Mouse (Mus musculus) thymus, adult 2 months (tissue): ENCODE results near the gene Syne1. TPM values are rescaled to one million over a fixed set of nuclear protein-coding genes. Genes with fewer than 3 reads are reported as not detected.

Experiments used
- DNase-seq: peaks from one replicate; pipeline ENCODE4 v3.0.0; 2021
- H3K27ac ChIP-seq: fragments of 200-500 bp; 2 replicates; pipeline ENCODE4 v1.5.1; 2012; ENCODE audit warnings: low read length, control low read depth; ENCODE audit not compliant: control insufficient read depth, insufficient read depth
- H3K27me3 ChIP-seq: fragments of 200-500 bp; 2 replicates; pipeline ENCODE4 v1.6.1; 2012; ENCODE audit warnings: mild to moderate bottlenecking, low read length, moderate library complexity, mixed read lengths; ENCODE audit not compliant: control insufficient read depth, insufficient read depth
- H3K36me3 ChIP-seq: fragments of 200-500 bp; 2 replicates; pipeline ENCODE4 v1.6.1; 2012; ENCODE audit warnings: mild to moderate bottlenecking, low read length, moderate library complexity; ENCODE audit not compliant: control insufficient read depth, insufficient read depth
- H3K4me1 ChIP-seq: fragments of 200-500 bp; replicated peaks from 2 replicates; pipeline ENCODE4 v1.6.1; 2012; ENCODE audit warnings: low read length; ENCODE audit not compliant: control insufficient read depth, insufficient read depth
- H3K4me3 ChIP-seq: fragments of 200-500 bp; 2 replicates; pipeline ENCODE4 v1.5.1; 2012; ENCODE audit warnings: mild to moderate bottlenecking, low read length, control low read depth, moderate library complexity; ENCODE audit not compliant: control insufficient read depth, insufficient read depth
- CTCF ChIP-seq: fragments of 200-500 bp; IDR thresholded peaks from 2 replicates; pipeline ENCODE4 v1.5.1; 2012; ENCODE audit warnings: mild to moderate bottlenecking, control low read depth, low read length, moderate library complexity, borderline replicate concordance; ENCODE audit not compliant: control insufficient read depth, poor library complexity, insufficient read depth; ENCODE audit errors: extremely low read depth
- POLR2A ChIP-seq: fragments of 200-500 bp; IDR thresholded peaks from 2 replicates; pipeline ENCODE4 v1.6.1; 2012; ENCODE audit warnings: mild to moderate bottlenecking, low read length, control low read depth, moderate library complexity; ENCODE audit not compliant: control insufficient read depth, poor library complexity, insufficient read depth; ENCODE audit errors: extremely low read depth
- WGBS: fragments of 180-500 bp; shearing (Covaris S2); methylation state at CpG from one replicate; pipeline ENCODE4 v1.1.7; 2018; 5-methylcytosine and 5-hydroxymethylcytosine counted together
- polyA plus RNA-seq: library from polyadenylated mRNA; depleted of rRNA; stranded (reverse); fragments of >200 nt; gene quantifications from 2 replicates; pipeline ENCODE4 v1.2.3, GENCODE M21; 2012

The Syne1 gene
- polyA plus RNA-seq, 1 experiment = 33.5 TPM

DNA sequence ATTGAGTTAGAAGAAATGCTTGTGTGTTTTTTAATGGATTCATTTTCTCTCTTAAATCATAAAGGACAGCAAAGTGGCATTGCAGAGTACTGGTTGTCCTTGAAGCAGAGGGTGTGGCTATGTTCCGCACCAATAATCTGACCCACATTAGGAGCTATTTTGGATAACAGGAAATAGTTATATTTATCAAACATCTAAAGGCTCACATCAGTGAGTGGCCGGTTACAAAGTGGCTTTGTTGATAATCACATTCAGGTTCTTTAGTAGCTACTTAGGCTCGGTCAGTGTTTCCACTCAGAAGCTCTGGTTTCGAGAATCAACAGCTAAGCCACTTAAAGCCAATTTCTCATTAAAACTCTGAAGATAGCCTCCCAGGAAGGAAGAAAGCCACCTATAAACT, 23.6 kb downstream of the Syne1 start:
- no peak overlapping the region for H3K27ac ChIP-seq
- 83% methylated on average over 4 of the region's 4 CpGs for WGBS
- TF ChIP-seq CTCF (no peak), POLR2A (no peak)
- no peaks in the 10 kb centered on the region for H3K27me3 ChIP-seq
- no peak for DNase-seq
- H3K4me3 ChIP-seq = no peak overlapping the region
- H3K36me3 ChIP-seq = no peaks in the 10 kb centered on the region
- no peaks in the 10 kb centered on the region for H3K4me1 ChIP-seq

DNA sequence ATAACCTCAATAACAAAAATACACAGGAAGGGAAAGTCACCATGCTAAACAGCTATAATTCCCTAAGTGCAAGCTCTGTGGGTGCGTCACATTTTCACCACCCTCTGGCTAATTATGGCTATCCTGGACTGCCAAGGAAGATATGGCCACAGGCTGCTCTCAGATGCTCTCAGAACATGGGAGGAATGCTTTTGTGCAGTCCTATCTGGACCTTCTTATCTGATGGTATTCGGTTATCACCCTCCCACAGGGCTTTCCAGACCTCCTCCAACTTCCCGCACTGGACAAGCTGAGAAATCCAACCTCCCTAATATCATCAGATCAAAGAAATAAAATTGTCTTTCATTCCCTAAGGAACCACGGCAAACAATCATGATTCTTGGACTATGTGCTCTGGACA, 28.4 kb downstream of the Syne1 start:
- no peak for DNase-seq
- H3K4me3 ChIP-seq = no peak overlapping the region
- no peaks in the 10 kb centered on the region for H3K4me1 ChIP-seq
- no peaks in the 10 kb centered on the region for H3K27me3 ChIP-seq
- H3K36me3 ChIP-seq = no peaks in the 10 kb centered on the region
- no peak overlapping the region for H3K27ac ChIP-seq
- TF ChIP-seq CTCF (no peak), POLR2A (no peak)
- 98% methylated on average over 4 of the region's 4 CpGs for WGBS

DNA sequence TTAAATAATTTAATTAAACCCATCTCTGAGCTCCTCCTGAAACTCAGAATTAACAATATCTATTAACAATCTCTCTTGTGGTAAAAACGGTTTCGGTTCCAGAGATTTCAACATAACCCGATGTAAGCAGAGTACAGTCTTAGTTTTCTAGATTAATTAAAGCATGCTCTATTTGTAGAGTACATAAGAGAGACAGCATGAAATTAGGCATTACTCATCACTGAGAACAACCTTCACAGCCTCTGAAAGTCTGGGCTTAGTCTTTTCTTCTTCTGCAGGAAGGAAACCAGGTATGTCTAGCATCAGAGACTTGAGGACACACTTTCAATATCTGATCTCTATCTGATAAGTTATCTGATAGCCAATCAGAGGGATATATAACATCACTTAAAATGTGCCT, 29.0 kb downstream of the Syne1 start:
- Histone ChIP-seq H3K36me3 (no peaks in the 10 kb centered on the region), H3K4me3 (no peak overlapping the region), H3K27ac (no peak overlapping the region), H3K4me1 (no peaks in the 10 kb centered on the region), H3K27me3 (no peaks in the 10 kb centered on the region)
- WGBS = 97% methylated on average over 3 of the region's 3 CpGs
- TF ChIP-seq CTCF = no peak
- TF ChIP-seq POLR2A = no peak
- DNase-seq = no peak

DNA sequence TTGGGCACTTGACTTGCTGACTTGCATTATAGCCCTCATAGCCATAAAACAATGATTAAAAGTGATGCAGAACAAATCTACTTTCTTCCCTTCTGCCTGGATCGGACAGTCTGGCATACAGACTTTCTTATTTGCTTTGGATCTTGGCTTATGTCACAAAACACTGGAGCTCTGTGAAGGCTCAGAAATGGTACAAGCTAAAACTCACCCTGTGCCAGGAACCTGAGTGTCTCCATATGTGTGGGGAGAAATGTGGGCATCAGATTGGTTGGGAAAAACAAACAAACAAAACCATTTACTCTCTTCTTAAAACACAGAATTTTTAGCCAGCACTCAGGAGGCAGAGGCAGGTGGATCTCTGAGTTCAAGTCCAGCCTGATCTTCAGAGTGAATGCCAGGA, 30.6 kb downstream of the Syne1 start:
- 92% methylated on average over 1 of the region's 1 CpGs for WGBS
- TF ChIP-seq POLR2A (no peak), CTCF (no peak)
- no peak overlapping the region for H3K27ac ChIP-seq

DNA sequence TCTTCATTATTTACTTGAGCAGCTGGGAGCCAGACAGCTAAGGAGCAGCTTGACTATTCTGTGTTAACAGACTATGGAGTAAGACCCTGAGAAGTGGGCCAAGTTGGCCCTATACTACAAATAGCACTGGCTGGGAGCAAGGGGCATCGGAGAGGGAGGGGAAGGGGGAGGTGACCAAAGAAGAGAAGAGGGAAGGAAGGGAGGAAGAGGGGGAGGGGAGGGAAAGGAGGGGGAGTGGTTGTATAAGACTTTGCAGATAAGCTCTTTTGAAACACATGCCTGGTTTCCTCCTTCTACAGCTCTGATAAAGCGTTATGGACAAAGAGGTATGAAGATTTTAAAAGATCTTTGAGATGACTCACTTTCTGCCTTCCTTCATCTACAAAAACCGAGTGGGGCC, 36.0 kb downstream of the Syne1 start:
- Histone ChIP-seq H3K27ac (no peak overlapping the region), H3K27me3 (no peaks in the 10 kb centered on the region), H3K4me1 (no peaks in the 10 kb centered on the region; the same call in 1 of the 2 replicates), H3K4me3 (no peak overlapping the region), H3K36me3 (no peaks in the 10 kb centered on the region)
- TF ChIP-seq CTCF = no peak
- TF ChIP-seq POLR2A = no peak
- DNase-seq = no peak
- 5% methylated on average over 3 of the region's 3 CpGs for WGBS

More for the DNA sequence above, 30.6 kb downstream of the Syne1 start:
- no peak overlapping the region for H3K4me3 ChIP-seq
- H3K4me1 ChIP-seq = no peaks in the 10 kb centered on the region; the same call in 1 of the 2 replicates
- no peak for DNase-seq
- no peaks in the 10 kb centered on the region for H3K36me3 ChIP-seq
- no peaks in the 10 kb centered on the region for H3K27me3 ChIP-seq

DNA sequence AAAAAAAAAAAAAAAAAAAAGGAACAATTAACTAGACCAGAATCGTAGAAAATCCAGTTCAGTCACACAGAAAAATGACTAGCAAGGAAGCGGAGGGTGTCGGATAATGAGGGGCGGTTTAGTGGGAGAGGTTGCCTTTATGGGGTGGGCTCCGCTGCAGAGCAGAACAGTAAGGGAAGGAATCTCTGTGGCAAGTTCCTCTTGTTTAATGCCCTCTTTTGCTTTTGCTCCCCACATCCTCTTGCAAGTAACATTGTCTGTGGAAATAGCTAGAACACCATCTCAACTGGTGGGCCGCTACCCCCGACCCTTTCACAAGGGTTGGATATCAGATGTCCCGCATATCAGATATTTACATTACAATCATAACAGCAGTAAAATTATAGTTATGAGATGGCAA, 37.1 kb downstream of the Syne1 start:
- Histone ChIP-seq H3K27ac (no peak overlapping the region), H3K4me3 (no peak overlapping the region), H3K4me1 (no peaks in the 10 kb centered on the region; the same call in 1 of the 2 replicates), H3K27me3 (no peaks in the 10 kb centered on the region), H3K36me3 (no peaks in the 10 kb centered on the region)
- TF ChIP-seq POLR2A = no peak
- no peak for TF ChIP-seq CTCF
- WGBS = 89% methylated on average over 8 of the region's 8 CpGs
- DNase-seq = no peak

DNA sequence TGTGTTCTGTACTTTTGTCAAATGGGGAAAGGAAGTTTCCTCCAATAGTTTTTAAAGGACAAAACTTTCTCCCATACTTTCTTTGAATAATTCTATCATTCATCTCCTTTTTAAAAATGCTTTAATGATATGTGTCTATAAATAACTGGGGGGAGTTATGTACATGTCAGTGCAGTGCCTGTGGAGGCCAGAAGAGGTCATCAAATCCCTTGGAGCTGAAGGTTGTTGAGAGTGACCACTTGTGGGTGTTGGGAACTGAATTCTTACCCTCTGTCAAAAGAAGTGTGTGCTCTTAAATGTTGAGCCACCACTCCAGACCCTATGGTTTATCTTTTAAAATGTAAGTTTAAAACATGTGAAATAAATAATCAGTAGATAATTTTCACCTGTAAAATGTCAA, 39.0 kb downstream of the Syne1 start:
- Histone ChIP-seq H3K36me3 (no peaks in the 10 kb centered on the region), H3K27me3 (no peaks in the 10 kb centered on the region), H3K4me1 (no peaks in the 10 kb centered on the region; the same call in 1 of the 2 replicates), H3K27ac (no peak overlapping the region), H3K4me3 (no peak overlapping the region)
- TF ChIP-seq CTCF (no peak), POLR2A (no peak)
- DNase-seq = no peak
